Mouse (Mus musculus) erythroblast, embryonic 14.5 days (primary cell): ENCODE results near the gene Cxcl9.

Source experiments
- GATA1 ChIP-seq: IDR thresholded peaks from 2 replicates; pipeline ENCODE4 v1.6.1; 2012; ENCODE audit warnings: low read length, inconsistent platforms, mixed read lengths
- TAL1 ChIP-seq: IDR thresholded peaks from 3 replicates; pipeline ENCODE4 v1.6.1; 2012; ENCODE audit warnings: low read length, inconsistent platforms, mixed read lengths

GRCm38 (mm10) chr5:92370891-92371290, 43.0 kb upstream of the Cxcl9 start:
- no peak for TF ChIP-seq TAL1
- TF ChIP-seq GATA1, result no peak
